Mouse (Mus musculus) E14TG2a.4 (cell line): ENCODE measurements around the gene Gm49380.

Experiments
- CTCF ChIP-seq: conservative IDR thresholded peaks from 2 replicates; pipeline ENCODE4 v1.5.1; 2014; ENCODE audit warnings: low read length
- NANOG ChIP-seq: IDR thresholded peaks from 2 replicates; pipeline ENCODE4 v1.6.1; 2014; ENCODE audit warnings: borderline replicate concordance, low read length, mixed read lengths
- POU5F1 ChIP-seq: IDR thresholded peaks from 2 replicates; pipeline ENCODE4 v1.6.1; 2014; ENCODE audit warnings: low read length, borderline replicate concordance

DNA sequence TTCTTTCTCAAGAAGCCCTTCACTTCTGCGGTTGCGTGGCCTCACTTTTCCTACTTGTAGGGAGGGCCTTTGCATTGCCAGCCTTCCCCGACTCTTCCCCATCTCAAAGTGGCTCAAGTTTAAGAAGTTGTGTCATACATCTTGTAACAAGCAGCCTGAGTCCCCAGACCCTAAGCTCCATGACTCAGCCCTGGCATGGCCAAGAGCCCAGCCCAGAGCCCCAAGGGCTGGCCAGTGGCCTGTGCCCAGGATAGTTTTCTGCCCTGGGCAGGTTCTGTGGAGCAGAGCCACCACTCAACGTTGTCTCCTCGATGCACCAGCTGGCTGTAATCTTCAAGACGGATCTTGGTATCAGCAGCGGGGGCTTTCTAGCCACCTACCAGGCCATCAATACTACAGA, 8.4 kb downstream of the Gm49380 start:
- TF ChIP-seq CTCF (no peak), POU5F1 (no peak), NANOG (no peak)
